Mouse (Mus musculus): Measurements from ENCODE around the gene Vwa7.

The Vwa7 gene

GRCm38 (mm10) chr17:35060737-35061297 is 44.4 kb downstream of the Vwa7 start:
- in situ Hi-C loops (cut with MseI, MboI): no loop called here

GRCm38 (mm10) chr17:35061299-35061698 is 44.9 kb downstream of the Vwa7 start:
- in situ Hi-C loops (cut with MseI, MboI): no loop called here

GRCm38 (mm10) chr17:35063466-35063865 is 47.1 kb downstream of the Vwa7 start:
- in situ Hi-C loops (cut with MseI, MboI): no loop called here

DNA sequence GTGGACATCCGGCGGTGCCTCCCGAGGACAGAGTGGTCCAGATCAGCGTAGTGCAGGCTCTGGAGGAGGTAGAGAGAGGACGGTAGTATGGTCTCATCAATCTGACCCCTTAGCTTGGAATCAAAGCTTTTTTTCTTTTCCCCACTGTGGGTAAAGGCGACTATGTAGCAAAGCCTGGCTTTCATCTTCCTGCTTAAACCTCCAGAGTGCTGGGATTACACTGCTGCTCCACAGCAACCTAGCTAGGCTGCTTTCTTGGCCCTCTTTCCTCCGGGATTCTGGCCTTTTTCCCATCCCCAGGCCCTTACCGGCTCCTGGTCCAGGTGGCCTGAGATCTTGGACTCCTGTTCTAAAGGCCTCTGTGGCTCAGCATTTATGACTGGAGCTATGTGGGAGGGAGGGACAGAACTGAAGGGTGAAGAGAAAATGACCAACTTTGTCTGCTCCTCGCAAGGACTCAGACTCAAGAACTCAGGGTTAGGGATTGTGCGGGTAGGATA is 48.0 kb downstream of the Vwa7 start:
- in situ Hi-C loops (cut with MseI, MboI): no loop called here

GRCm38 (mm10) chr17:35064951-35065947 is 48.9 kb downstream of the Vwa7 start, which contains the start of gene Ly6g6c:
Ly6g6c (plus strand) TSS chr17:35065388.
- in situ Hi-C loops (cut with MseI, MboI): no loop called here

- in situ Hi-C loops (cut with MseI, MboI): no loop called here
Measured at GRCm38 (mm10) chr17:35066084-35066483, 49.7 kb downstream of the Vwa7 start, which contains the start of gene Mpig6b. Mpig6b (minus strand) TSS chr17:35066184.

GRCm38 (mm10) chr17:35068213-35068914 is 52.0 kb downstream of the Vwa7 start:
- in situ Hi-C loops (cut with MseI, MboI): no loop called here

DNA sequence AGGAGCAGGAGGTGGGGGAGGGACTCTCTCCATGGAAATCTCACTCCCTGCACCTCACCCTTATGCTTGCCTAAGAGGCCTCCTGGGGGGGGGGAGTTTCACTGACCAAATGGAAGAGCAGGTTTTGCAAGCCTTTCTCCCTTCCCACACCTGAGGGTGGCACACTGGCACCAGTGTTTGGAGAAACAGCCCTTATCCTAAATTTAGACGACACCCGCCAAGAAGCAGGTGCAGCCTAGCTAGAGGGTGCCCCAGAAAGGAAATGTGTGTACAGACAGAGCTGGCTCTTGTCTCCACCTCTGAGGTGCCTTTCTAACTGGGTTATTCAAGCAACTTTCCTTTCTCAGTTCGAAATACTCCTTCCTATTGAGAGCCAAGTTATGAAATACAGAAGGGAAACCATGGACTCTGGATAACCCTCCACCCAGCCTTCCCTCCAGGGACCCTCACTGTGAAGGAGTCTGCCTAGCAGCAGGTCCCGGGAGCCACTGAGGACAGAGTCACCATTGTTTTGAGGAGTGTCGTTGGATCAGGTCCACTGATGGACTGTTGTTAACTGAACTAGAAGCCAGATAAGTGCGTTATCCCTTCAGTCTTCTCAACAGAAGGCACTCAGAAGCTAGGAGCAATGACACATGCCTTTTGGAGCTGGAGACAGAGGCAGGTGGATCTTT is 54.3 kb downstream of the Vwa7 start:
- in situ Hi-C loops (cut with MseI, MboI): no loop called here

GRCm38 (mm10) chr17:35071454-35071853 is 55.1 kb downstream of the Vwa7 start:
- in situ Hi-C loops (cut with MseI, MboI): no loop called here

- in situ Hi-C loops (cut with MseI, MboI): no loop called here
Measured at GRCm38 (mm10) chr17:35074097-35074496, 57.7 kb downstream of the Vwa7 start.

Data from mouse trophoblast stem cell (cell line).